Mouse (Mus musculus) midbrain, embryonic 11.5 days (tissue): Measurements from ENCODE around the gene Ubac2. TPM values are rescaled to one million over a fixed set of nuclear protein-coding genes. Genes with fewer than 3 reads are reported as not detected.
A peak's percentile ranks its signal among the peaks of the same experiment; 100 is the strongest.

ENCODE experiments used
- ATAC-seq: fragments of 200-750 bp; cut with Nextera tagmentation; 2 replicates; pipeline ENCODE4 v1.8.0; 2017; ENCODE audit warnings: moderate TSS enrichment, moderate library complexity; ENCODE audit not compliant: low FRiP score
- DNase-seq: peaks from one replicate; pipeline ENCODE4 v3.0.0; 2015; ENCODE audit warnings: low spot score; ENCODE audit errors: missing footprints
- H3K27ac ChIP-seq: fragments of 300-500 bp; sonication (generic); 2 replicates; pipeline ENCODE4 v1.5.1; 2014; ENCODE audit warnings: low read depth, low read length
- H3K27me3 ChIP-seq: fragments of 300-500 bp; sonication (generic); 2 replicates; pipeline ENCODE4 v1.6.1; 2014; ENCODE audit warnings: mild to moderate bottlenecking, low read length, moderate library complexity, mixed read lengths; ENCODE audit not compliant: control insufficient read depth, insufficient read depth
- H3K36me3 ChIP-seq: fragments of 300-500 bp; sonication (generic); 2 replicates; pipeline ENCODE4 v1.6.1; 2014; ENCODE audit warnings: mild to moderate bottlenecking, low read length, moderate library complexity, mixed read lengths; ENCODE audit not compliant: control insufficient read depth, insufficient read depth
- H3K4me1 ChIP-seq: fragments of 300-500 bp; sonication (generic); 2 replicates; pipeline ENCODE4 v1.6.1; 2014; ENCODE audit warnings: low read length; ENCODE audit not compliant: control insufficient read depth, insufficient read depth
- H3K4me2 ChIP-seq: fragments of 300-500 bp; sonication (generic); 2 replicates; pipeline ENCODE4 v1.6.1; 2014; ENCODE audit warnings: mild to moderate bottlenecking, moderate library complexity
- H3K4me3 ChIP-seq: fragments of 300-500 bp; sonication (generic); 2 replicates; pipeline ENCODE4 v1.5.1; 2014; ENCODE audit warnings: low read depth, low read length
- H3K9ac ChIP-seq: fragments of 300-500 bp; sonication (generic); 2 replicates; pipeline ENCODE4 v1.6.1; 2014; ENCODE audit warnings: low read length
- H3K9me3 ChIP-seq: fragments of 300-500 bp; sonication (generic); 2 replicates; pipeline ENCODE4 v1.6.1; 2016; ENCODE audit warnings: low read length; ENCODE audit not compliant: control insufficient read depth
- WGBS: fragments of 180-500 bp; shearing (Covaris S2); extraction: QIAGEN DNeasy Blood & Tissue Kit; methylation state at CpG from one replicate; pipeline ENCODE4 v1.1.7; 2014; 5-methylcytosine and 5-hydroxymethylcytosine counted together
- polyA plus RNA-seq: library from polyadenylated mRNA; unstranded; fragments of >200 nt; fragmentation: Nextera tagmentation; extraction: Ambion mirVana; gene quantifications from 2 replicates; pipeline ENCODE4 v1.2.1, GENCODE M21; 2014

Ubac2 gene
- polyA plus RNA-seq, 1 experiment from 2014 or later: 64.0 TPM

GRCm38 (mm10) chr14:121926901-121927300 is 48.5 kb downstream of the Ubac2 start:
- no peak overlapping the region for H3K9ac ChIP-seq
- WGBS: 82% methylated on average over 6 of the region's 6 CpGs
- no peak overlapping the region for H3K27ac ChIP-seq
- H3K4me3 ChIP-seq: no peak overlapping the region
- no peaks in the 10 kb centered on the region for H3K9me3 ChIP-seq
- ATAC-seq (no peak), DNase-seq (no peak)
- no peaks in the 10 kb centered on the region for H3K4me1 ChIP-seq
- H3K36me3 ChIP-seq: no peaks in the 10 kb centered on the region
- no peaks in the 10 kb centered on the region for H3K27me3 ChIP-seq
- no peak overlapping the region for H3K4me2 ChIP-seq

- no peak overlapping the region for H3K4me3 ChIP-seq
- no peak overlapping the region for H3K9ac ChIP-seq
- no peaks in the 10 kb centered on the region for H3K36me3 ChIP-seq
- H3K27ac ChIP-seq: no peak overlapping the region
- no peak for DNase-seq
- H3K4me1 ChIP-seq: no peaks in the 10 kb centered on the region
- H3K9me3 ChIP-seq: no peaks in the 10 kb centered on the region
- H3K4me2 ChIP-seq: no peak overlapping the region
- H3K27me3 ChIP-seq: no peaks in the 10 kb centered on the region
- 94% methylated on average over 8 of the region's 8 CpGs for WGBS
- no peak for ATAC-seq
These were observed 49.0 kb downstream of the Ubac2 start for GRCm38 (mm10) chr14:121927451-121927850.

- Histone ChIP-seq H3K36me3 (no peaks in the 10 kb centered on the region), H3K4me1 (no peaks in the 10 kb centered on the region)
These were observed 50.1 kb downstream of the Ubac2 start for GRCm38 (mm10) chr14:121928375-121929137.

GRCm38 (mm10) chr14:121929243-121929951 is 51.0 kb downstream of the Ubac2 start:
- H3K27me3 ChIP-seq: no peaks in the 10 kb centered on the region
- H3K4me2 ChIP-seq: no peak overlapping the region
- DNase-seq (peak; percentile 10), ATAC-seq (no peak)
- H3K4me1 ChIP-seq: no peaks in the 10 kb centered on the region
- no peaks in the 10 kb centered on the region for H3K36me3 ChIP-seq
- no peaks in the 10 kb centered on the region for H3K9me3 ChIP-seq
- H3K27ac ChIP-seq: no peak overlapping the region
- H3K4me3 ChIP-seq: no peak overlapping the region
- 90% methylated on average over 12 of the region's 12 CpGs for WGBS
- H3K9ac ChIP-seq: no peak overlapping the region

More at GRCm38 (mm10) chr14:121928375-121929137, 50.1 kb downstream of the Ubac2 start:
- Histone ChIP-seq H3K9me3 (no peaks in the 10 kb centered on the region), H3K27me3 (no peaks in the 10 kb centered on the region), H3K4me3 (no peak overlapping the region), H3K27ac (no peak overlapping the region), H3K4me2 (no peak overlapping the region), H3K9ac (no peak overlapping the region)
- no peak for ATAC-seq
- 69% methylated on average over 8 of the region's 8 CpGs for WGBS
- peak; percentile 92 for DNase-seq

- Histone ChIP-seq H3K4me1 (no peaks in the 10 kb centered on the region), H3K4me2 (no peak overlapping the region), H3K9ac (no peak overlapping the region), H3K4me3 (no peak overlapping the region), H3K27me3 (no peaks in the 10 kb centered on the region), H3K9me3 (peaks cover 4% of the 10 kb centered on the region; the same call in 1 of the 2 replicates), H3K27ac (no peak overlapping the region), H3K36me3 (no peaks in the 10 kb centered on the region)
- DNase-seq: no peak
- ATAC-seq: no peak
- 87% methylated on average over 7 of the region's 7 CpGs for WGBS
These were observed 52.4 kb downstream of the Ubac2 start for GRCm38 (mm10) chr14:121930731-121931383.

GRCm38 (mm10) chr14:121931594-121931993 is 53.2 kb downstream of the Ubac2 start:
- DNase-seq (no peak), ATAC-seq (no peak)
- H3K4me3 ChIP-seq: no peak overlapping the region
- H3K9me3 ChIP-seq: peaks cover 4% of the 10 kb centered on the region; the same call in 1 of the 2 replicates
- no peak overlapping the region for H3K9ac ChIP-seq
- no peak overlapping the region for H3K27ac ChIP-seq
- H3K27me3 ChIP-seq: no peaks in the 10 kb centered on the region
- H3K4me2 ChIP-seq: no peak overlapping the region
- no peaks in the 10 kb centered on the region for H3K4me1 ChIP-seq
- H3K36me3 ChIP-seq: no peaks in the 10 kb centered on the region
- WGBS: 89% methylated on average over 3 of the region's 3 CpGs

- Histone ChIP-seq H3K9ac (no peak overlapping the region), H3K9me3 (peaks cover 4% of the 10 kb centered on the region; the same call in 1 of the 2 replicates), H3K27me3 (no peaks in the 10 kb centered on the region), H3K36me3 (no peaks in the 10 kb centered on the region), H3K4me2 (no peak overlapping the region), H3K4me3 (no peak overlapping the region), H3K27ac (no peak overlapping the region), H3K4me1 (no peaks in the 10 kb centered on the region)
- no peak for DNase-seq
- WGBS: 76% methylated on average over 4 of the region's 4 CpGs
- ATAC-seq: no peak
These were observed 53.8 kb downstream of the Ubac2 start for GRCm38 (mm10) chr14:121932180-121932579.

- H3K27ac ChIP-seq: no peak overlapping the region
- H3K9ac ChIP-seq: no peak overlapping the region
- H3K4me3 ChIP-seq: no peak overlapping the region
- no peaks in the 10 kb centered on the region for H3K4me1 ChIP-seq
- H3K27me3 ChIP-seq: no peaks in the 10 kb centered on the region
- H3K36me3 ChIP-seq: no peaks in the 10 kb centered on the region
- ATAC-seq (no peak), DNase-seq (no peak)
- H3K9me3 ChIP-seq: peaks cover 4% of the 10 kb centered on the region; the same call in 1 of the 2 replicates
- 94% methylated on average over 7 of the region's 7 CpGs for WGBS
- no peak overlapping the region for H3K4me2 ChIP-seq
These were observed 55.6 kb downstream of the Ubac2 start for GRCm38 (mm10) chr14:121933906-121934596.
